Mouse (Mus musculus): Measurements from ENCODE around the gene Inpp5a. TPM values are rescaled to one million over a fixed set of nuclear protein-coding genes. Genes with fewer than 3 reads are reported as not detected.
A peak's percentile ranks its signal among the peaks of the same experiment; 100 is the strongest.

Inpp5a gene
- total RNA-seq, 2 experiments from 2014 or later: 36.5 to 39.8 TPM

DNA sequence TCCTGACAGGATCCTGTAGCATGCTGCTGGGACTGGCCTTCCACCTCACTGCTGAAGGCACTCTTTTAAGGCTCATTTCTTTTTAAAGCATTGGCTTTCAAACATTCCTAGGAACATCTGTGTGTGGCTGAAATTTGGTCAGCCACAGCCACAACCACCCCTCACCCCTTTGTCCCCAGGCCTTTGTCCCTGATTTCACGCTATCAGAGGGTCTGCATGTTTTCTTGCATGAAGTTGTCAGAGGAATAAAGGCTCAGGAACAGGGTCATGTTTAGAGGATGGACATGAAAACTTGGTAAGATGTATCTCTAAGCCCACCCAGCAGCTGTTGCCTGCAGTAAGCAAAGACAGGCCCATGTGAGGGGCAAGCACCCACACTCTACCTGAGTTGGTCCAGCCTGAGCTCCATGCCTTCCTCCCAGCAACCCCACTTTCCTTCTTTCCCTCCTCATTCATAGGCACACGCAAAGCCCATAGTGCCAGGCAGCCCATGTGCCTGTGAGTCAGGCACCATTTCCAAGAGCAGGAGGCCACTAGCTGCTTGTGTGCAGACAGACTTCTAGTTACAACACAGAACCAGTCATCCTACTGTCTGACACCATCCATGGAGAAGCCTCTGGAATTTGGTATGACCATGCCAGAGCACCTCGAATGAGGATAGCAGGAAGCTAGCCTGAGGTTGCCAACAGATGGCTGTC lies 161.3 kb downstream of the Inpp5a start:
- no peak for DNase-seq

DNA sequence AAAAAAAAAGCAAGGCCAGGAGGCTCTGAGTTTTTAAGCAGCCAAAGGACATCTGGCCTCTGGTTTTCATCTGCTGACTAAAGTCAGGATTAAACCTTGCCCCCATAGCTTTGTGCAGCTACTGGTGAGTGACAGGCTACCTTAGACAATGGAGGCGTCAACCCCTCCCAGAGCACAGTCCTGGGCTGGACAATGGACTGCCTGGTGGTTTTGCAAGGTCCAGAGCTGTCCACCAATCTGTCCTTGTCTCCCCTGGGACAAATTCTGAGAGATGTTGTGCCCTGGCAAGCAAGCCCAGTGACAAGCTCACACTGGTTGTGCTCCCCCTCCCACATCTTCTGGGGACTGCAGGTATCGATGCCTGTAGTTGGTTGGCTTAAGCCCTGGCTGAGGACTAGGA lies 162.6 kb downstream of the Inpp5a start:
- no peak for DNase-seq
- intact Hi-C loops (cut with DNase I; ENCODE audit: low total_unique reads): no loop called here

More for the DNA sequence above, 161.3 kb downstream of the Inpp5a start:
- intact Hi-C loops (cut with DNase I; ENCODE audit: low total_unique reads): no loop called here

DNA sequence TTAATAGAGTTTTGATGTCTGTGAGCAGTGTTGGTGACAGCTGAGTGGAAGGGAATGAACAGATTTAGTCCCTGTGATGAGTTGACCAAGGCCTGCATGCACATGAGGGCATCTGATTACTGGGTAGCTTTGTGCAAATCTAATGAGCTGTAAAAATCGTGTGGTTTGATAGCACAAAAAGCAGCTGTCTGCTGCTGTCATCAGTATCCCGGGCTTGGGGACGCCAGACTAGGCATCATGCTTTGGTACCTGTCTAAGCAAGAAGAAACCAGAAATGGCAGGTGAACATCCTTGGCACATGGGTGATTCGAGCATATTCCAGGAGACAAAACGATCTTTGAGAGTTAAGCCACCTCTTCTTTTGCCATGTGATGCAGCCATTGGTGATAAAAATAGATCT lies 167.4 kb downstream of the Inpp5a start:
- no peak for DNase-seq
- intact Hi-C loops (cut with DNase I; ENCODE audit: low total_unique reads): no loop called here

DNA sequence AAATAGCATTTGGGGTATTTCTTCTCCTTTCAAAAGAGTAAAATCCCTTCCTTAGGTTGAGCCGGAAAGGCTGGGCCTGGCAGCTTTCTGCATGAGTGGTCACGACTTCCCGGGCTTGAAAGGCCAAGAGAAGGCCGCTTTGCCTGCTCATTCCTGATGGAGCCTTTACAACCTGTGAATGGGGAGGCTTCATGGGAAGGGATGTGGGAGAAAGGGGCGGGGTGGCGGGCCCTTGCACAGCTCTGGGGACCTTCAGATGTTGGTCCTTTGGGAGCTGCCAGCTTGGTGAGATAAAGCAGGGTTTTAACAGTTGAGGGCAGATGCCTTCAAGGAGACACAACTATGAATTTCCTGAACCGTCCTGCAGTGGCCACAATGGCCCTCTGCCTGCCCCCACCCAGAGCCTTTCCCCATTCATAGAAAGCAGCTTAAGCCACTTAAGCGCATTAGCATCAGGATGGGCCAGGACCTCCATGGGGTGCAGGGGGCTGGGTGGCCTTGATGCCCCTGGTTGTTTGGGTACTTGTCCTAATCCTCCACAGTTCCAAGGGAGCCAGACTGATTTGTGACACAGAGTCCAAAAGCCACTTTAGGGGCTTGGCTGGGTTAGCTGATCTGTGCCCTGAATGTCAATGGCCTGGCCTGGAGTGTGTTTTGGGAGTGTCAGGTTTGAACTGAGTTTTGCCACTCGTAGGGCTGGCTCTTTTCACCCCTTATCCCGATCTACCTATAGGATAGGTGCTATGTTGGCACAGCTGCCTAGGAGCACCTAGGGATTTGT lies 168.0 kb downstream of the Inpp5a start:
- no peak for DNase-seq
- intact Hi-C loops (cut with DNase I; ENCODE audit: low total_unique reads): no loop called here

DNA sequence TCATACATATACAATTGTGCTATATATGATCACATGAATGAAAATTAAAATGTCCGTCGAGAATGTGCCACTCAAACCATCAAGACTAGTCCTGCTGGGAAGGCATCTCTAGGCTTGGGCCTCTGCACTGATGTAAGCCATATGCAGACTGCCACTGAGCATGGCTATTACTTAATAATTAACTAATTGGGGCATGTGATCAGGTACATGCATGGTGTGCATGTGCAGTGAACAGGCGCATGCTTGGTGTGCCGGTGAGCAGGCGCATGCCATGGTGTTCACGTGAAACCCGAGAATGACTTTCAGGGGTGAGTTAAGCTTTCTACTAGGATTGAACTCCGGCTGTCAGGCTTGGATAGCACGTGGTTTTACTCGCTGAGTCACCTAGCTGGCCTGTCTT lies 170.8 kb downstream of the Inpp5a start:
- intact Hi-C loops (cut with DNase I; ENCODE audit: low total_unique reads): no loop called here
- no peak for DNase-seq

DNA sequence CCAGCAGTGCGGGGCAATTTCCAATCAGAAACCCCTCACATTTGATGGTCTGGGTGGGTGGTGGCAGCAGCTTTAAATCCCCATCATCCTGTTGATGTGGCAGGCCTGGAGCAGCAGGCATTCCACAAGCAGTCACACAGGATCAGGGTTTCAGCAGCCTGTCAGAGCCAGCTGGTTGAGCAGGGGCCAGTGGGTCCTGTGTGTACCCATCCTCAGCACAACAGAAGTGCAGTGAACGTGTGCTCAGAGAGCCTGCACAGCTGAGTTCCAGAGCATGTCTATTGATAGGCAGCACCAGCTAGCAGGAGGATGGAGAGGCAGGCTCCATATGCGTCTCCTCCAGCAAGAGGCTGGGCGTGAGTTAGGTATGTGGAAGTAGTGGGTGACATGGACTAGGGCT lies 174.5 kb downstream of the Inpp5a start:
- intact Hi-C loops (cut with DNase I; ENCODE audit: low total_unique reads): no loop called here
- DNase-seq: no peak

DNA sequence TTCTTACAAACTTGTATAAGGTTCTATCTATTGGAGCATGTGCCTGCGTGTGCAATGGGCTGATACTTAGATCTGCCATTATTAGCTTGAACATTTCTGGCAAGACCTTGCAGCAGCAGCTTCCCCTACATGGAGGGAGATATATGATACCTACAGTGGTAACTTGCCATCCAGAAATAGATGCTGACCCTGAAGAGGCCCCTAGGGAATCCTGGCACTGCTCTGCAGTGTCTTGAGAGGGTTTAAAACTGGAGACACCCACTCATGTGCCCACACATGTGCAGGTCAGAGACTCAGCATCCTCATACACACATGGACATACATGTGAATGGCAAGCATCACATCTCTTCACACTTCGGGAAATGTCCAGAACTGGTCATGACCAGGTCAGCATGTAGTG lies 175.3 kb downstream of the Inpp5a start:
- intact Hi-C loops (cut with DNase I; ENCODE audit: low total_unique reads): no loop called here

DNA sequence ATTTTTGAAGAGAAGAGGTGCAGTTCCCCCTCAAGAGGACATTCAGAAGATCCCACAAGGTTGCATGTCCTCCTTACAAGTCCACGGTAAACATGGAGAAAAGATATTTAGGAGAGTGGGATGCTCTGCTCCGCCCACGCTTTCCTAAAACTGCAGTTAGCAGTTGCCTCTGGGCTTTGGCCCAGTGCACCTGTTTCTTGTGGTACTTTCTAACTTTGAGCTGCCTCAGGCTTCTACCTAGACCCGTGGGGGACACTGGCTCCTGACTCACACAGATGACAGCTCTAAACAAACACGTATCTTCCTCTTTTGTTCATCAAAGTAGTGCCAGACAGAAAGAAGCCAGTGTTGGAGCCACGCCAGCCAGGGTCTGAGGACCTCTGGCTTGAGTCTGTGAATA lies 177.1 kb downstream of the Inpp5a start:
- DNase-seq: no peak
- intact Hi-C loops (cut with DNase I; ENCODE audit: low total_unique reads): no loop called here

More for the DNA sequence above, 175.3 kb downstream of the Inpp5a start:
- no peak for DNase-seq

DNA sequence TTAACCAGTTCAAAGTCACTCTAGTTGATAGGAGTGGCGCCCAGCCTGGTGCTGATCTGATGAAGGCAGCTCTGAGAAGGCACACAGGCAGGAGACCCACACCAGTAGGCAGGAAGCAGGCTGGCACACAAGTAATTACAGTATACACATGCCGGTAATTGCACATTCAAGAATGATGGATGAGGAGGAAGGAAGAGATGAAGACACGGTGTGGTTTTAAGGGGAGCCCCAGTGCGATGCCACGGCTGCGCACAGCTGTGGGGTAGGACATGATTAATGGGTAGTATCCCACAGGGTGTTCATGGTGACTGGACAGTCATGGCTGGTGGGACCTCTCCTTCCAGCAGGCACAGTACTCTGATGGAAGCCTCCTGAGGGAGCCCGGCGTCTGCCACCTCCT lies 177.6 kb downstream of the Inpp5a start:
- DNase-seq: no peak
- intact Hi-C loops (cut with DNase I; ENCODE audit: low total_unique reads): no loop called here

DNA sequence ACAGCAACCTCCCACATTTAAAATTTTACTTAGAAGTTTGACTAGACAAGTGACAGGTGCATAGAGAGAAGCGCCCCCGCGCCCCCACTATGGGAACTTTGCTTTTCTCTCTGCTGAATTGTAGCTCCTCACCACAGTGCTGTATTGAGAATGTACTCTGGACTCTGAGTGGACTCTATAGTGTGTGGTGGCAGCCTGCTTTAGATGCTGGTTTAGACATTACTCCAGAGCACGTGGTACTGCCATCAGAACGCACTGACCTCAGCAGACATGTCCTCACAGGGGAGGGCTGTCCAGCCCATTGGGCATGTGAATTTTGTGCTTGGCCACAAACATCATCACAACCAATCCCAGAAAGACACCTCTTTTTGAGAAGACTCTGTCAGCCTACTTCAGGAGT lies 181.9 kb downstream of the Inpp5a start:
- DNase-seq: no peak
- intact Hi-C loops (cut with DNase I; ENCODE audit: low total_unique reads): no loop called here

DNA sequence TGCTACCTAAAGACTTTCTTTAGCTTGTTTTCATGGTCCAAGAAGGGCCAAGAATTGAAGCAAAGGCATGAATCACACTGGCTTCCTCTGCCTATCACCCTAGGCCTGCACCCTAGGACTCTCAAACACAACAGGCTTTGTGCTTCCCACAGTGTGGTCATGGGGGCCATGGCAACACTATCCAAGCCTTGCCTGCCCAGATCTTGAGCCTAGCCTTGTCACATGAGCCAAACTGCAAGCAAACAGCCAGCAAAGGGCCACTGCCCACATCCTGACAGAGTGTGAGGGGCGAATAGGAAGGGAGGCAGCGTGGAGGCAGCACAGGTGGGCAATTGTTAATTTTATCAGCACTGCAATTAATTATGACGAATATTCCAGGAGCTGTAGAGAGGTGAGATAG lies 183.8 kb downstream of the Inpp5a start:
- no peak for DNase-seq
- intact Hi-C loops (cut with DNase I; ENCODE audit: low total_unique reads): no loop called here

DNA sequence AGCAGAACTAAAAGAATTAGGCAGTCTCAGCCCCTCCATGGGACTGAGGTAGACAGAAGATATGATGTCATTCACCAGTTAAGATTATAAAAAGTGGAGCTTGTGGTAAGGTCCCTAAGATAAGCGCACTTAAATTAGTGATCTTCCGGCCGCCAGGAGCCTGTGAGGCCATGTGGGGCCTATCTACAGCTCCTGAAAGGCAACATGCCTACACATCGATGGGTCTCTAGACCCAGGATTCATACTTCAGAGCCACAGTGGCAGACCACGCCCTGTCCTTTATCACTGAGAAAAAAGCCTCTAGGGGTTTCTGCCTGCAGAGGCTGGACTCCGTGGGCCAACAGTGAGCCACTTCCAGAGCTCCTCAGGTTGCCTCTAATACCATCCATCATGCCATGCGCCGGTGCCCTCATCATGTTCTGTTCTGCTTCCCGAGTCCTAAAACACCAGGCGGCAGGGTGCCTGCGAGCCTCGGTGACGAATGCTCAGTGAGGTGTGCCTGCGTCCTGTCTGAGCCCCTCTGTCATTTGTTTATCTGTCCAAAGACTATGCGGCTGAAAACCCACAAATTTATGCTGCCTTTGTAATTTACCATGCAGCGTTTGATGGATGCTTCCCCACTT lies 187.3 kb downstream of the Inpp5a start:
- DNase-seq: no peak
- intact Hi-C loops (cut with DNase I; ENCODE audit: low total_unique reads): no loop called here

DNA sequence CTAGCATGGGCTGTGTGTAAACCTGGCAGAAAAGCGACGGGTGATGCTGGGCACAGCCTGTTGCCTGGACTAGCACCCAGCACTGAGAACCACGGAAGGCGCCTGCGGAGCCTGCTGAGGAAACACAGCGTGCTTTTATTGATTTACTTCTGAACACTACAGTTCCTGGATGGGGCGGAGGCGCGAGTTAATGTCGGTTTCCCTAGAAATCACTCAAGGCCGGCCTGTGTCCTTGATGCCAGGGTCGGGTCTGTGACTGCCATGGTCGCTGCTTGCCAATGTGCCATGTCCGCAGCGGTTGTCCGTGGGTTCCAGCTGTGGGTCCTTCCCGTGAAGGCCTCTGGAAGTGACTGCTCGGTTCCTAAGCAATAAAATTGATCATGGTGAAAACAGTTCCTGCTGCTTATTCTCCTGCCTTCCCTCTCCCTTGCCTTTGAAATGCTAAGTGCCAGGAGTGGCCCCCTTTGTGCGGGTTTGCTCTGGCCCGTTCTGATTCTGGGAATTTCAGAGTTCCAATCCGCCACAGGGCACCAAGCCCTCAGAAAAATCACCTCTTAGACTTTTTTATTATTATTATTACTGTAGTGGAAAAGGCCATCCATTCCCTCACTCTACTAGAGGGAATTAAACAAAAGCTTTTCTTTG lies 190.5 kb downstream of the Inpp5a start:
- DNase-seq: no peak
- intact Hi-C loops (cut with DNase I; ENCODE audit: low total_unique reads): no loop called here

DNA sequence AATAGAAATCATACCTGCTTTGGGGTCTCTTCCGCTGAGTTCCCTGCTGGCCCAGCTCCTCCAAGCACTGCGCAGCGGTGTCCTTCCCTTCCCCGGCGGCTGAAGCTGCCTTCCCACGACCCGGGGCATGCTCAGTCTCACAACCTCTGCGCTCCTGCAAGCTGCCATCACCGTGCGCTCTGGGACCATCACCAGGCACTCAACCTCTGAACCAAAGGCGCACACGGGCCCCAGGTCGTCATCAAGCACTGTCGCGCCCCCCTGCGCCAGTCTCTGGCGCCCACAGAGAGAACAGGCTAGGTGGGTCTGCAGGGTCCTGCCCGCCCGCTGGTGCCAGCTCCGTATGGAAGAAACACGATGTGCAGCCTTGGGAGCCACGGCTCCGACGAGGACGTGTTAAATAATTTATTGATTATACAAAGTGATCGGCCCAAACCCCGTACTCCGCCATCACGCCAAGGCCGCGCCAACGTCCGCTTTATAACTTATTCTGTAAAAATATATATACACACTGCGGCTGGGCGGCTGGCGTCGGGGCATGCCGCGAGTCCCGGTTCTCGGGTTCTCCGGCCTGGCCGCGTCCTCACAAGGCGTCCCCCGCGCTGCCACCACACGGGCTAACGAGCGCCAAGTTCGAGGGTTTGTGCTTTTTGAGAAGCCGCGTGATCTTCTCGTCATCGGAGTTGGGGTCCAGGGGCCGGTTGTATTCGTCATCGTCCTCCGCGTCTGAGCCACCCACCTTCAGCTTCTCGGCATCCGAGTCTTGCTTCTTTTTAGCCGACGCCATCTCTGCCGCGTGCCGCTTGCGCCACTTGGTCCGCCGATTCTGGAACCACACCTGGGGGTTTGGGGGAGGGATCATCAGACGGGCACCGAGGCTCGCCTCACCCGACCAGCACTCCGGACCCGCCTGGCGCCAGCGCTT lies 192.2 kb downstream of the Inpp5a start:
- intact Hi-C loops (cut with DNase I; ENCODE audit: low total_unique reads): no loop called here
- no peak for DNase-seq

DNA sequence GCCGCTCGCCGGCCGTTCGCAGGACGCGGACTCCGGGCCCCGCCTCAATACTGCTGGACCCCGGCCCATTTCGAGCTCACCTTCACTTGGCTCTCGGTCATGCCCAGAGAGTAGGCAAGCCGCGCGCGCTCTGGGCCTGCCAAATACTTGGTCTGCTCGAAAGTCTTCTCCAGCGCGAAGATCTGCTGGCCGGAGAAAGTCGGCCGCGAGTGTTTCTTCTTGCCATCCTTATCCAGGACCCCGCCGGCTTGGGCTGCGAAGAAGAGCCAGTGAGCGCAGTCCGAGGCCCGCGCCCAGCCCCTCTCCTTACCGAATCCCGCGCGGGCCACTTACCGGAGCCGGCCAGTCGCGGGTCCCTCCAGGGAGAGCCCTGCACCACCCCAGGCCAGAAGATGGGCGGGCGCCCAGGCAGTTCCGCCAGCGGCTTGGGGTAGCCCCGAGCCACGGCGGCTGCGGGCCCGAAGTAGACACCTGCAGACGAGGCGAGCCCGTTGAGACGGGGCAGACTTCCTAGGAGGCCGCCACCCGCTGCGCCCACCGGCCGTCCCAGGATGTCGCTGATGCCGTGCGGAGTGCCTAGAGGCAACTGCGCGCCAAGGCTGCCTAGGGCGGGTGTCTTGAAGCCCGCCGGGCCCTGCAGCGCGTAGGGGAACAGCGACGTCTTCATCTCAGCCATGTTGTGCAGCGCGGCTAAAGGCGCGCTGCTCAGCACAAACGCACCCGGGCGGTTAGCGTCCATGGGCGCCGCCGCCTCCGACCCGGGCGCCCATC lies 193.1 kb downstream of the Inpp5a start:
- peak; percentile 15 for DNase-seq
- intact Hi-C loops (cut with DNase I; ENCODE audit: low total_unique reads): loop anchor here (2.0 kb wide), 1 partner anchor 87 kb away; no protein-coding TSS in a partner anchor

DNA sequence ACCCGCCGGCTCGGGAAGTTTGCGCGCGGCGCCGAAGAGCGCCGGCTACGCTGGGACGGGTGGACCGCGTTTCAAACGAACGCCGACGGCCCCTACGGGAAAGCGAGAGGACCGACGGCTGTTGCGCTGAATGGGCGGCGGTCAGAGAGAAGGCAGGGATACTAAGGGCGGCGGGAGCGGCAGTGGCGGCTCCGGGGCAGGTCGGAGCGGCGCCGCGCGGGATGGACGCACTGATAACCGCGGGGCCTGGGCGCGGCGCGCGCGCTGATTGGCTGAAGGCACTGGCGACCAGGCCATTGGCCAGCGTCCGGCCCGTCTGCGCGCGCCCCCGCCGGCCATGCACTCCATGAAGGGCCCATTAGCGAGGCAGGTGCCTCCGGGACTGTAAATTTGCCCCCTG lies 193.7 kb downstream of the Inpp5a start, which contains the start of gene Nkx6-2:
Nkx6-2 (minus strand) TSS at position 203 of the 400 bp plus-strand sequence.
- intact Hi-C loops (cut with DNase I; ENCODE audit: low total_unique reads): loop anchor here (2.0 kb wide), 1 partner anchor 88 kb away; no protein-coding TSS in a partner anchor

DNA sequence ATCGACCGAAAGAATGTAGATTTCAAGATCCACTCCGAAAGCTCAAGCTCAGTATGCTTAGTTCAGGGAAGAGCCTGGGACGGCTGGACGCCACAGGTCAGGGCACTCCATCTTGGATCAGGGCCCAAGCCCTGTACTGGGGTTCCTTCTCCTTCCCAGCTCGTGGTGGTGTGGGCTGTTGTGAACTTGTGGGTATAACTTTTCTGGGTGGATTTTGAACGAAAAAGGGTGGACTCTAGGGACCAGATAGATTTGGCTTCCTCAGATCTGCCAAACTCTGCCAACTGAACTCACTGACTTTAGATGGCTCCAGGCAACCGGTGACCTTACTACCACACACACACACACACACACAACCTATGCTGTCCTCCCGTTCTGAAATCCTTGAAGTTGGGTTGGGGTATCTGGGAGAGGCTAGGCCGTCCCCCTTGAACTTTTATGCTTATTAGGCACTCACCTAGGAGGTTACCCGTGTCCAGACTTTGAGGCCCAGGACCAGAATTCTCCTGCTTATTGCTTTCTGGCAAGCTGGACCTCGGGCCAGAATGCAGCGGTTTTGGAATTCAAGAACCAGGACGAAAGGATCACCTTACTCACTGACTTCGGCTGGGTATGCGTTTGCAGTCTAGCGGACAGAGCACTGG lies 194.3 kb downstream of the Inpp5a start:
- DNase-seq: no peak
- intact Hi-C loops (cut with DNase I; ENCODE audit: low total_unique reads): loop anchor here (2.0 kb wide), 1 partner anchor 88 kb away; no protein-coding TSS in a partner anchor

More for the DNA sequence above, 193.7 kb downstream of the Inpp5a start, which contains the start of gene Nkx6-2:
- peak; percentile 47 for DNase-seq
